Mouse (Mus musculus) bone marrow macrophage, adult 2 months (primary cell): ENCODE data around the gene St6galnac1.

Experiments
- CTCF ChIP-seq: IDR thresholded peaks from 2 replicates; pipeline ENCODE4 v1.5.1; 2012; ENCODE audit warnings: low read depth, mild to moderate bottlenecking, low read length, moderate library complexity
- POLR2A ChIP-seq: IDR thresholded peaks from 2 replicates; pipeline ENCODE4 v1.6.1; 2012; ENCODE audit warnings: mild to moderate bottlenecking, low read depth, low read length, borderline replicate concordance

- TF ChIP-seq CTCF (no peak), POLR2A (no peak)
Measured at GRCm38 (mm10) chr11:116775407-116775806, at the start of gene St6galnac1.
